Mouse (Mus musculus) midbrain, embryonic 16.5 days (tissue): ENCODE measurements at regions not wholly inside any gene's neighbourhood (a gene's known extent, or its start where the extent isn't known, plus 50 kb on each side); places are given as distances from the start of the nearest gene placed in this dataset.

Source experiments
- ATAC-seq: fragments of 200-750 bp; cut with Nextera tagmentation; 2 replicates; pipeline ENCODE4 v1.8.0; 2017; ENCODE audit warnings: moderate TSS enrichment
- H3K27ac ChIP-seq: fragments of 300-500 bp; sonication (generic); 2 replicates; pipeline ENCODE4 v1.5.1; 2014; ENCODE audit warnings: mild to moderate bottlenecking, low read length, mixed read lengths
- H3K27me3 ChIP-seq: fragments of 300-500 bp; sonication (generic); 2 replicates; pipeline ENCODE4 v1.6.1; 2014; ENCODE audit warnings: low read depth, low read length, mixed read lengths; ENCODE audit not compliant: control insufficient read depth, insufficient read depth
- H3K36me3 ChIP-seq: fragments of 300-500 bp; sonication (generic); 2 replicates; pipeline ENCODE4 v1.6.1; 2014; ENCODE audit warnings: mild to moderate bottlenecking, low read length, moderate library complexity, mixed read lengths; ENCODE audit not compliant: control insufficient read depth, insufficient read depth
- H3K4me1 ChIP-seq: fragments of 300-500 bp; sonication (generic); 2 replicates; pipeline ENCODE4 v1.6.1; 2014; ENCODE audit warnings: mild to moderate bottlenecking, low read length, mixed read lengths; ENCODE audit not compliant: control insufficient read depth, insufficient read depth
- H3K4me2 ChIP-seq: fragments of 300-500 bp; sonication (generic); 2 replicates; pipeline ENCODE4 v1.6.1; 2014; ENCODE audit warnings: mild to moderate bottlenecking, low read length, mixed read lengths
- H3K4me3 ChIP-seq: fragments of 300-500 bp; sonication (generic); 2 replicates; pipeline ENCODE4 v1.5.1; 2014; ENCODE audit warnings: low read depth, mild to moderate bottlenecking, low read length, moderate library complexity, mixed read lengths
- H3K9ac ChIP-seq: fragments of 300-500 bp; sonication (generic); 2 replicates; pipeline ENCODE4 v1.6.1; 2014; ENCODE audit warnings: low read depth, low read length, mixed read lengths
- H3K9me3 ChIP-seq: fragments of 300-500 bp; sonication (generic); replicated peaks from 2 replicates; pipeline ENCODE4 v1.6.1; 2014; ENCODE audit warnings: mild to moderate bottlenecking, low read length, mixed read lengths; ENCODE audit not compliant: control insufficient read depth, poor library complexity, severe bottlenecking
- WGBS: fragments of 180-500 bp; shearing (Covaris S2); extraction: QIAGEN DNeasy Blood & Tissue Kit; methylation state at CpG from one replicate; pipeline ENCODE4 v1.1.7; 2014; 5-methylcytosine and 5-hydroxymethylcytosine counted together

DNA sequence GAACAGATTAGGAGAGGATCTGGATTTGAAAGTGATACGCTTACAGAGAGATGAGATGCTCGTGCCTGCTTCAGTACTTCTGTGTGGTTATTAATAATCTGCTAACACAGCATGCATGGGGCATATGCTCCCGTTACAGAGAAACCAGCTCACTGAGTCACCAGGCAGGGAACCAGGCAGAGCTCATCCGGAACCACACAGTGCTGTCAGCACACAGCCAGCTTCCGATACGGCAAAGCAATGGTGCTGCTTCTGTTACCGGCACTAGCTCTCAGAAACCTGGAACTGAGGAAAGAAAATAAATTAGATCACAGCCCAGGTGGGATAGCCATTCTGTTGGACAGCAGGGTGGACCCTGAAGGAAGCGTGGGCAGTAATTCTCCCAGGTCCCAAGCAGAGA lies 216.1 kb upstream of the Sptlc3 start:
- ATAC-seq = no peak
- Histone ChIP-seq H3K4me2 (no peak overlapping the region), H3K4me1 (no peaks in the 10 kb centered on the region), H3K9me3 (no peaks in the 10 kb centered on the region), H3K9ac (no peak overlapping the region), H3K4me3 (no peak overlapping the region), H3K36me3 (no peaks in the 10 kb centered on the region), H3K27me3 (no peaks in the 10 kb centered on the region), H3K27ac (no peak overlapping the region)
- 87% methylated on average over 8 of the region's 8 CpGs for WGBS

DNA sequence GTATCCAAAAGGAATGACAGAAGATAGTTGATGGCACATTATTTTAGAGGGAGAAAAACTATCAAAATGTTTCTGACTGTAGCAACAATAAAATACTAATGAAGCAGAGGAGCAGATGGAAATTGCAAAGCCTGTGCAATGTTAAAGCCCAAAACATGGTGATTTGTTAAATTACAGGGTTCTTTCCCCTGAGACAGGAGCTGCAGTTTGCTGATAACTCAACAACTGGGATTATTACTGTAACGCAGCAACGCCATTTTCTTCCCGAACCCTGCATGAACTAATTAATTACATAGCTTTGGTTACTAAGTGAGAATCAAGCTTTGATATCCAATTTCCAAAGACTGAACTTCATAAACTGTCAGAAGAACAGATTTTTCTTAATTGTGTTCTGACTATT lies 212.7 kb upstream of the Sptlc3 start:
- 35% methylated on average over 3 of the region's 3 CpGs for WGBS
- no peak overlapping the region for H3K4me2 ChIP-seq
- no peak for ATAC-seq
- no peak overlapping the region for H3K9ac ChIP-seq
- H3K27ac ChIP-seq = no peak overlapping the region
- H3K36me3 ChIP-seq = no peaks in the 10 kb centered on the region
- H3K9me3 ChIP-seq = no peaks in the 10 kb centered on the region
- no peak overlapping the region for H3K4me3 ChIP-seq
- peaks cover 3% of the 10 kb centered on the region; the same call in 1 of the 2 replicates for H3K4me1 ChIP-seq
- no peaks in the 10 kb centered on the region for H3K27me3 ChIP-seq

GRCm38 (mm10) chr2:139284315-139284714 lies 209.4 kb upstream of the Sptlc3 start:
- Histone ChIP-seq H3K9me3 (no peaks in the 10 kb centered on the region), H3K4me1 (peaks cover 3% of the 10 kb centered on the region; the same call in 1 of the 2 replicates), H3K36me3 (no peaks in the 10 kb centered on the region), H3K9ac (no peak overlapping the region), H3K27me3 (no peaks in the 10 kb centered on the region), H3K4me3 (no peak overlapping the region), H3K4me2 (no peak overlapping the region), H3K27ac (no peak overlapping the region)
- 74% methylated on average over 4 of the region's 4 CpGs for WGBS
- no peak for ATAC-seq

- Histone ChIP-seq H3K36me3 (no peaks in the 10 kb centered on the region), H3K9ac (no peak overlapping the region), H3K4me2 (no peak overlapping the region), H3K4me3 (no peak overlapping the region), H3K27me3 (no peaks in the 10 kb centered on the region), H3K27ac (no peak overlapping the region), H3K4me1 (peaks cover 3% of the 10 kb centered on the region; the same call in 1 of the 2 replicates), H3K9me3 (no peaks in the 10 kb centered on the region)
- WGBS = 39% methylated on average over 2 of the region's 2 CpGs
- ATAC-seq = no peak
Measured at GRCm38 (mm10) chr2:139286446-139286845, 207.3 kb upstream of the Sptlc3 start.

DNA sequence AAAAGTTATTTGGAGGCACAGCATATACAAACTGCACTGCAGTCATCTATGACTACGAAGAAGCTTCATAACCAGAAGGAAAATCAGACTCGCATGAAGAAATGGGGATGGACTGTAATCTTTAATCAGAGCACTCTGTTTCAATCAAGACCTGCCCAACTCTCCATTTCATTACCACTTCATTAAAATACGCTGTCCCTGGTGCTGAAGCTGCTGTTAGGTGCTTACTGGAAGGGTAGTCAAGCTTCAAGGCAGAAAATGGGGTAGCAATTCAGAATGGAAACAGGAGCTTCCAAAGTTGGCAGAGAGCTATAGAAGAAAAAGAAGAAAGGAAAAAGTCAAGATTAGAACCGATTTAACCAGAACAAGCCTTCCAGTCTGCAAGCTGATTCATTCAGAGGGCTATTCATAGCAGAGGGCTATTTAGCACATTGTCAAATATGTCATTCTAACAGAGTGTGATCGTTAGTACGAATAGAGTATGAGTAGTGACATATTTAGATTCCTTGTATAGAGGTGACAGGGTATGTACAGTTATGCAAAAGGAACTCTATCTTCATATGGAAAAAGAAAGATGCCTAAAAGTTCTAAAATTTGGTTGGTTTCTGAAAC lies 195.1 kb upstream of the Sptlc3 start:
- H3K36me3 ChIP-seq = no peaks in the 10 kb centered on the region
- no peak overlapping the region for H3K4me3 ChIP-seq
- H3K27ac ChIP-seq = no peak overlapping the region
- no peak overlapping the region for H3K9ac ChIP-seq
- H3K9me3 ChIP-seq = no peaks in the 10 kb centered on the region
- WGBS = 63% methylated on average over 6 of the region's 6 CpGs
- H3K4me2 ChIP-seq = no peak overlapping the region
- no peaks in the 10 kb centered on the region for H3K27me3 ChIP-seq
- no peak for ATAC-seq
- no peaks in the 10 kb centered on the region for H3K4me1 ChIP-seq

DNA sequence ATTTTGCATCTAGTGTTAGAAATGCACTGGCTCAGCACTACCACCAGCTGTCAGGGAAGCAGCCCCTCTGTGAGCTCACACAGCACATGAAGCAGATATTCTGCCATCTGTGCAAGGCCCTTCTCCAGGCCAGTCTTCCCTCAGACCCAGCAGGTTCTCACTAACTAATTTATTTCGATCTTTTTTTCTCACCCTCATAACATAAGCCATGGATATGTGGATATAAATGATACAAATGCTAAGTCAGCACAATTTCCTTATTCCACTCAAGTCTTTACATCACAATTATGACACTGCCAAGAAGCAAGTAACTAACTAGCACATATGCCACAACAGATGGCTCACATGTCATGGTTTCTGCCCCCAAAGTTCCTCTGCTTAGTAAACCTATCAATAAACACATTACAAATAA lies 182.3 kb upstream of the Sptlc3 start:
- H3K4me1 ChIP-seq = no peaks in the 10 kb centered on the region
- no peak for ATAC-seq
- WGBS = 82% methylated on average over 1 of the region's 1 CpGs
- no peaks in the 10 kb centered on the region for H3K36me3 ChIP-seq
- no peaks in the 10 kb centered on the region for H3K27me3 ChIP-seq
- no peak overlapping the region for H3K9ac ChIP-seq
- H3K9me3 ChIP-seq = no peaks in the 10 kb centered on the region
- H3K27ac ChIP-seq = no peak overlapping the region
- H3K4me3 ChIP-seq = no peak overlapping the region
- H3K4me2 ChIP-seq = no peak overlapping the region

GRCm38 (mm10) chr2:139312053-139312452 lies 181.7 kb upstream of the Sptlc3 start:
- Histone ChIP-seq H3K9ac (no peak overlapping the region), H3K4me3 (no peak overlapping the region), H3K36me3 (no peaks in the 10 kb centered on the region), H3K4me2 (no peak overlapping the region), H3K4me1 (no peaks in the 10 kb centered on the region), H3K27ac (no peak overlapping the region), H3K27me3 (no peaks in the 10 kb centered on the region), H3K9me3 (no peaks in the 10 kb centered on the region)
- ATAC-seq = no peak
- 84% methylated on average over 4 of the region's 4 CpGs for WGBS

DNA sequence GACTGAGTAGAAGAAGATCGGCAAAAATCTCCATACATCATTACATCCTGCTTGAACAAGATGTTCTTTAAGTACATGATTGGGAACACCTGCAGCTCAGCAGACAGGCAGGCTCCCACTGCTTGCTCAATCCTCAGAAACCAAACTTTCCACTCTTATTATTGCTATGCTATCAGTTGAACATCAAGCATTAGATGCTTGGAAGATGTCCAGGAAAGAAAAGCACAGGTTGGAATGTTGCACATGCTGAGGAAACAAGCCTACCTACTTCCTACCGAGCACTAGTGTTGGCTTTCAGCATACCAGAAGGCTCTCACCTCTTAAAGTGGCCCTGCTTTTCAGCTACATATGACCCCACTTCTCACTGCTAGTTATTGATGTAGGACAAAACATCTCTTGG lies 171.2 kb upstream of the Sptlc3 start:
- Histone ChIP-seq H3K27ac (no peak overlapping the region), H3K4me1 (no peaks in the 10 kb centered on the region), H3K27me3 (no peaks in the 10 kb centered on the region), H3K36me3 (no peaks in the 10 kb centered on the region), H3K9me3 (no peaks in the 10 kb centered on the region), H3K9ac (no peak overlapping the region), H3K4me3 (no peak overlapping the region), H3K4me2 (no peak overlapping the region)
- 83% methylated on average over 2 of the region's 2 CpGs for WGBS
- ATAC-seq = no peak

DNA sequence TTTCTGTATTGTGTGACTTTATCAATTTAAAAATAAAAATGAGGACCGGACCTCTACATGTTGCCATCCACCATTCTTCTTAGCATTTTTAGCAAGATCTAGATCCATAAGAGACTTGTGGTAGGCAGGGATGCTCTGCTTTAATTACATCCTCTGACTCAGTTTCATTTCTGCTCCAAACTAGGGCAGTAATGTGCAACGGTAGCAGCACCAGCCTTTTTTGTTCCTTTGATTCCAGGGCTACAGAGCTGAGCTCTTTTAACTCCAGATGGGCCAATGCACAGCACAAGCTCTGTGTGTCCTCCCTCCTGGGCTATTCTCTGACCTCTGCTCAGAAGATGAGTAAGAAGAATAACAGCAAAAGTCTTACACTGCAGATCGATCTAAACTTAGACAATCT lies 168.2 kb upstream of the Sptlc3 start:
- WGBS = 67% methylated on average over 3 of the region's 3 CpGs
- Histone ChIP-seq H3K9me3 (no peaks in the 10 kb centered on the region), H3K4me1 (no peaks in the 10 kb centered on the region), H3K4me3 (no peak overlapping the region), H3K4me2 (no peak overlapping the region), H3K9ac (no peak overlapping the region), H3K27me3 (no peaks in the 10 kb centered on the region), H3K27ac (no peak overlapping the region), H3K36me3 (no peaks in the 10 kb centered on the region)
- ATAC-seq = 0 out of 2 replicates have a peak, but pooled peaks have one; percentile 17
